Mouse (Mus musculus) thymus, adult 2 months (tissue): ENCODE data around the gene Gpr157. TPM values are rescaled to one million over a fixed set of nuclear protein-coding genes. Genes with fewer than 3 reads are reported as not detected.

ENCODE experiments used
- DNase-seq: peaks from one replicate; pipeline ENCODE4 v3.0.0; 2021
- H3K27ac ChIP-seq: fragments of 200-500 bp; 2 replicates; pipeline ENCODE4 v1.5.1; 2012; ENCODE audit warnings: low read length, control low read depth; ENCODE audit not compliant: control insufficient read depth, insufficient read depth
- H3K27me3 ChIP-seq: fragments of 200-500 bp; 2 replicates; pipeline ENCODE4 v1.6.1; 2012; ENCODE audit warnings: mild to moderate bottlenecking, low read length, moderate library complexity, mixed read lengths; ENCODE audit not compliant: control insufficient read depth, insufficient read depth
- H3K36me3 ChIP-seq: fragments of 200-500 bp; 2 replicates; pipeline ENCODE4 v1.6.1; 2012; ENCODE audit warnings: mild to moderate bottlenecking, low read length, moderate library complexity; ENCODE audit not compliant: control insufficient read depth, insufficient read depth
- H3K4me1 ChIP-seq: fragments of 200-500 bp; replicated peaks from 2 replicates; pipeline ENCODE4 v1.6.1; 2012; ENCODE audit warnings: low read length; ENCODE audit not compliant: control insufficient read depth, insufficient read depth
- H3K4me3 ChIP-seq: fragments of 200-500 bp; 2 replicates; pipeline ENCODE4 v1.5.1; 2012; ENCODE audit warnings: mild to moderate bottlenecking, low read length, control low read depth, moderate library complexity; ENCODE audit not compliant: control insufficient read depth, insufficient read depth
- CTCF ChIP-seq: fragments of 200-500 bp; IDR thresholded peaks from 2 replicates; pipeline ENCODE4 v1.5.1; 2012; ENCODE audit warnings: mild to moderate bottlenecking, control low read depth, low read length, moderate library complexity, borderline replicate concordance; ENCODE audit not compliant: control insufficient read depth, poor library complexity, insufficient read depth; ENCODE audit errors: extremely low read depth
- POLR2A ChIP-seq: fragments of 200-500 bp; IDR thresholded peaks from 2 replicates; pipeline ENCODE4 v1.6.1; 2012; ENCODE audit warnings: mild to moderate bottlenecking, low read length, control low read depth, moderate library complexity; ENCODE audit not compliant: control insufficient read depth, poor library complexity, insufficient read depth; ENCODE audit errors: extremely low read depth
- WGBS: fragments of 180-500 bp; shearing (Covaris S2); methylation state at CpG from one replicate; pipeline ENCODE4 v1.1.7; 2018; 5-methylcytosine and 5-hydroxymethylcytosine counted together
- polyA plus RNA-seq: library from polyadenylated mRNA; depleted of rRNA; stranded (reverse); fragments of >200 nt; gene quantifications from 2 replicates; pipeline ENCODE4 v1.2.3, GENCODE M21; 2012

Gpr157 gene
- polyA plus RNA-seq, 1 experiment: 7.4 TPM

DNA sequence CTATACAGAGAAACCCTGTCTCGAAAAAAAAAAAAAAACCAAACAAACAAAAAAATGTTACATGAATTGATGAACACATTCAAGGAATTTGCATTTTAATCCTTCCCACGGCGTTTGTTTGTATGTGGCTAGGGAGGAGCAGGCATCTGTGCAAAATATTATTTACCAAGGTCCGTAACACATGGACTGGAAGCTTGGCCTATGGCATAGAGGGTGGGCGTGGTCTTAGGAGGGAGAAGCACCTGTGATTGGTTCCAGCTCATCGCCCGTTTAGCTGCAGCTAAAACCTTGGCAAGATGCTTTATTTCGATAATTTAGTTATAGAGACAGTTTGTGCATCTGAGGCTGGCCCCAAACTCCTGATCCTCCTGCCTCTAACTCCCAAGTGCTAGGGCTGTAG, 34.3 kb downstream of the Gpr157 start:
- WGBS: 86% methylated on average over 8 of the region's 8 CpGs

DNA sequence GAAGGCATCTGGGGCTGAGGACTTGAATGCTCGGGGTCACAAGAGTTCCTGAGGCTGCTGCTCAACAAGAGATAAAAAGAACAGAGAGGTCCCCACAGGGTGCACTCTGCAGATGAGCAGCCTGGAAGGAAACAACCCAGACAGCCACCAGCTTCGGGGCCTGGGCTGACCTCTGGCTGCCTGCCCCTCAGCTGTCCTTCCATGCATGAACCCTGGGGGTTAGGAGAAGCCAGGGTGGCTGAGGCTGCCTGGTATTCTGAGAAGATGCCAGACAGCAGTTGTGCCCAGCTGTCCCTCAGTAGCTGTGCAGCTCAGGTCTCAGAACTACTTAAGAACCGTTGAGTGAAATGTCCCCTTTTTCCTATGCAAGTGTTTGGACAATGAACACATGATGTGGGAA, 35.3 kb downstream of the Gpr157 start:
- Histone ChIP-seq H3K27ac (no peak overlapping the region), H3K27me3 (no peaks in the 10 kb centered on the region), H3K4me1 (peaks cover 13% of the 10 kb centered on the region), H3K4me3 (no peak overlapping the region), H3K36me3 (no peaks in the 10 kb centered on the region)
- TF ChIP-seq POLR2A: no peak
- no peak for TF ChIP-seq CTCF
- no peak for DNase-seq
- 82% methylated on average over 3 of the region's 3 CpGs for WGBS

More for the DNA sequence above, 34.3 kb downstream of the Gpr157 start:
- no peak overlapping the region for H3K27ac ChIP-seq
- no peak overlapping the region for H3K4me3 ChIP-seq
- no peaks in the 10 kb centered on the region for H3K36me3 ChIP-seq
- H3K27me3 ChIP-seq: no peaks in the 10 kb centered on the region
- no peak for DNase-seq
- no peak for TF ChIP-seq POLR2A
- no peak for TF ChIP-seq CTCF
- H3K4me1 ChIP-seq: peaks cover 17% of the 10 kb centered on the region

DNA sequence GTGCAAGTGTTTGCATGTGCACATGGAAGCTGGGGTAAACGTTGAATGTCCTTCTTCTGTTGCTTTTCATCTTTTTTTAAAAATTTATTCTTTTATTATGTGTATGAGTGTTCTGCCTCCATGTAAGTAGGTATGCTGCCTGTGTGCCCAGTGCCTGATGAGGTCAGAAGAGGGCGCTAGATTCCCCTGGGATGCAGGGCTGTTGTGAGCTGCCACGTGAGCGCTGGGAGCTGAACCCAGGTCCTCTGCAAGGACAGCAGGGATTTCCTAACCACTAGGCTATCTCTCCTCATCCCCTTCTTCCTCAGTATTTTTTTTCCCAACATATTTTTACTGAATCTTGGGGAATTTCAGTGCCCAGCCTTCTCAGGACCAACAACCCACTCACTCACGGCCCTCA, 39.2 kb downstream of the Gpr157 start:
- Histone ChIP-seq H3K4me1 (no peaks in the 10 kb centered on the region), H3K27ac (no peak overlapping the region), H3K4me3 (no peak overlapping the region), H3K27me3 (no peaks in the 10 kb centered on the region), H3K36me3 (no peaks in the 10 kb centered on the region)
- 91% methylated on average over 5 of the region's 5 CpGs for WGBS
- no peak for DNase-seq
- TF ChIP-seq CTCF: no peak
- TF ChIP-seq POLR2A: no peak

DNA sequence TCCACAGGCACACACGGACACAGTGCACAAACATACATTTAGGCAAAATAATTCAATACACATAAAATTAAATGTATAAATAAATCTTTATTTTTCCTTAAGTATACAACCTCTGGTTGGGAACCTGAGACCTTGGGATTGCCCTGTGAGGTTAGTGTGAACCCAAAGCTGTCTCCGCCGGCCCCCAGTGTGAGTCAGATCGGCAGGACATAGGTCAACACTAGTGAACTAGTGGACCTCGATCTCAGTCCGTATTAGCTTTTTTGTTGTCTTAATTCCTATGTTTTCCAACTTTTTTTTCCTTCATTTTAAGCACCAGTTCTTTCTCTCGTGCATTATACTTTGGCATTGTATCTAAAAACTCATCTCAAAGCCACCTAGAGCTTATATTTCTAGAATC, 40.7 kb downstream of the Gpr157 start:
- DNase-seq: no peak
- no peaks in the 10 kb centered on the region for H3K36me3 ChIP-seq
- no peak for TF ChIP-seq POLR2A
- TF ChIP-seq CTCF: no peak
- 97% methylated on average over 7 of the region's 7 CpGs for WGBS
- no peaks in the 10 kb centered on the region for H3K27me3 ChIP-seq
- no peak overlapping the region for H3K4me3 ChIP-seq
- no peak overlapping the region for H3K27ac ChIP-seq
- no peaks in the 10 kb centered on the region for H3K4me1 ChIP-seq

DNA sequence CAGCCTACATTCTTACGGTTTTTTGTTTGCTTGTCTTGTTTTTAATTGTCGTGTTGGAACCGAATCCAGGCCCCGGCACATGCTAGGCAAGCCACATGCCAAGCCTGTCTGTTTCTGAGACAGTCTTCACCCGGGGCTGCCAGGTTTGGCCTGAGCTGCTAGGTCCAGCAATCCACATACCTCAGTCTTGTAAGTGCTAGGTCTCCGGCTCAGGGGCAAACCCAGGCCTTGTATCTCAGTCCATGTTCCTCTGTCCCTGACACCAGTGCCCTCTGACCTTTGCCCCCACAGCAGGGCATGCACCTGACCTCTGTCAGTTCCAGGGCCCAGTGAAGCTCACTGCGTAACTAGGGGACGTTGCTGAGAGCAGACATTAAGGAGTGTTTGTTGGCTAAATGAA, 41.4 kb downstream of the Gpr157 start:
- no peak overlapping the region for H3K27ac ChIP-seq
- no peaks in the 10 kb centered on the region for H3K27me3 ChIP-seq
- H3K36me3 ChIP-seq: no peaks in the 10 kb centered on the region
- no peaks in the 10 kb centered on the region for H3K4me1 ChIP-seq
- WGBS: 97% methylated on average over 8 of the region's 8 CpGs
- no peak overlapping the region for H3K4me3 ChIP-seq
- no peak for DNase-seq
- TF ChIP-seq POLR2A (no peak), CTCF (no peak)

DNA sequence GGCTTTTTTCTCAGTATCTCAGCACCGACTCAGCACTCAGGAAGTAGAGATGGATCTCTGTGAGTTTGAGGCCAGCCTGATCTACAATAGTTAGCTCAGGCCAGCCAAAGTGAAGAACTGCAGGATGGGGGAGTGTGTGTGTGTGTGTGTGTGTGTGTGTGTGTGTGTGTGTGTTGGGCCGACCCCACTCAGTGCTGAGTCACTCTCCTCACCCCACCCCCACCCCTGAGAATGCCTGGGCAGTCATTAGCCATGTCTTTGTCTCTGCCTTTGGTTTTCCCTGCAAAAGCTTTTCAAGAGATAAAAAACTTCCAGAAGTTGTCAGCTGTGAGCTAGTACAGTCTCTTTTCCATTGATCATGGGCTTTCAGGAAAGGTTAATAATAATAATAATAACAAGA, 43.5 kb downstream of the Gpr157 start:
- Histone ChIP-seq H3K4me3 (no peak overlapping the region), H3K27ac (no peak overlapping the region), H3K4me1 (no peaks in the 10 kb centered on the region), H3K27me3 (no peaks in the 10 kb centered on the region), H3K36me3 (no peaks in the 10 kb centered on the region)
- 27% methylated on average over 2 of the region's 2 CpGs for WGBS
- TF ChIP-seq CTCF (no peak), POLR2A (no peak)
- no peak for DNase-seq

DNA sequence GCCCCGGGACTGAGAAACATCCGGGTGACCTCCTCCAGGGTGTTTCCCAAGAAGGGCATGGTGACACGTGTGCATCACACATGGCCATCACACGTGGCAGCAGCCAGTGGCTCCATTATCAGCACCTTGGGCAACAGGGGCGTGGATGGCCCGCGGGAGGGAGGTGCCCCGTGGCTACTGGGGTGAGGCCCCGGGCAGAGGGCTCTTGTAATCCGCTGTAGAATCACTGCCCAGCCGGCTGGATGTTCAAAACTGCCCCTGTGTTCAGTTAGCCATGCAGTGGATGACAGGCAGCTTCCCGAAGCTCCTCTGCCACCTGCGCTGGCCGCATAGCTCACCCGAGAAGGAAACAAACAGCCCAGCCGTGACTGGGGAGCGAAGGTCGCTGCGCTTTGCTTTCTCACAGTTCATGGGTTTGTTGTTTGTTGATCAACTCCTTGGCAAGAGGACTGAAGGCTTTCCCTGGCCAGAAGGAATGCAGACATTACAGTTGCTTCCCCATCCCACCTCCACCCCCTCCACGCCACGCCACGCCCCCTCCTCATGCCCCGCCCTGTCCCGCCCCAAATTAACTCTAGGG, 45.6 kb downstream of the Gpr157 start:
- no peak for DNase-seq
- H3K27me3 ChIP-seq: no peaks in the 10 kb centered on the region
- no peaks in the 10 kb centered on the region for H3K4me1 ChIP-seq
- no peak for TF ChIP-seq POLR2A
- TF ChIP-seq CTCF: no peak
- 35% methylated on average over 24 of the region's 24 CpGs for WGBS
- no peak overlapping the region for H3K4me3 ChIP-seq
- H3K36me3 ChIP-seq: no peaks in the 10 kb centered on the region
- no peak overlapping the region for H3K27ac ChIP-seq
